Mouse (Mus musculus) MEL (cell line): ENCODE results near the gene Fchsd2. TPM values are rescaled to one million over a fixed set of nuclear protein-coding genes. Genes with fewer than 3 reads are reported as not detected.

Experiments used
- DNase-seq: peaks from one replicate; pipeline ENCODE4 v3.0.0; 2011; ENCODE audit warnings: low read depth, low spot score
- H3K27ac ChIP-seq: 2 replicates; pipeline ENCODE4 v1.5.1; 2012; ENCODE audit warnings: low read depth, mild to moderate bottlenecking, control low read depth, low read length, moderate library complexity; ENCODE audit not compliant: control insufficient read depth
- H3K27me3 ChIP-seq, 2 experiments: fragments of 150-350 bp in 1 of 2; sonication (generic) in 1 of 2; 2 replicates each; pipeline ENCODE4 v1.6.1; 2012; ENCODE audit warnings: low read length in 2 of 2, mild to moderate bottlenecking in 2 of 2, improper control_type of control experiment in 1 of 2, moderate library complexity in 1 of 2; ENCODE audit not compliant: insufficient read depth in 2 of 2, control insufficient read depth in 1 of 2
- H3K36me3 ChIP-seq, 2 experiments: 2 replicates each; pipeline ENCODE4 v1.6.1; 2012 to 2014; ENCODE audit warnings: low read length in 2 of 2, improper control_type of control experiment in 1 of 2, inconsistent platforms in 1 of 2, mild to moderate bottlenecking in 1 of 2; ENCODE audit not compliant: insufficient read depth in 2 of 2, control insufficient read depth in 1 of 2
- H3K4me1 ChIP-seq, 2 experiments: fragments of 150-350 bp in 1 of 2; sonication (generic) in 1 of 2; 2 replicates each; pipeline ENCODE4 v1.6.1; 2012; ENCODE audit warnings: low read length in 2 of 2, improper control_type of control experiment in 1 of 2, mild to moderate bottlenecking in 1 of 2; ENCODE audit not compliant: insufficient read depth in 2 of 2, control insufficient read depth in 1 of 2
- H3K4me3 ChIP-seq, 2 experiments: fragments of 150-350 bp in 1 of 2; sonication (generic) in 1 of 2; 2 replicates each; pipeline ENCODE4 v1.5.1; 2012; ENCODE audit warnings: low read depth in 2 of 2, low read length in 2 of 2, mild to moderate bottlenecking in 2 of 2, moderate library complexity in 2 of 2, control low read depth in 1 of 2, improper control_type of control experiment in 1 of 2; ENCODE audit not compliant: control insufficient read depth in 1 of 2, insufficient read depth in 1 of 2
- H3K79me2 ChIP-seq: 2 replicates; pipeline ENCODE4 v1.6.1; 2012; ENCODE audit warnings: mild to moderate bottlenecking, low read length, moderate library complexity; ENCODE audit not compliant: control insufficient read depth, poor library complexity, insufficient read depth
- H3K9ac ChIP-seq: 2 replicates; pipeline ENCODE4 v1.6.1; 2012; ENCODE audit warnings: low read depth, mild to moderate bottlenecking, control low read depth, low read length, moderate library complexity; ENCODE audit not compliant: control insufficient read depth, poor library complexity, severe bottlenecking
- H3K9me3 ChIP-seq: fragments of 150-350 bp; sonication (generic); replicated peaks from 2 replicates; pipeline ENCODE4 v1.6.1; 2012; ENCODE audit warnings: mild to moderate bottlenecking, low read length, improper control_type of control experiment, moderate library complexity; ENCODE audit not compliant: insufficient read depth
- CHD1 ChIP-seq: IDR thresholded peaks from 2 replicates; pipeline ENCODE4 v1.6.1; 2012; ENCODE audit warnings: low read depth, mild to moderate bottlenecking, inconsistent platforms, low read length, improper control_type of control experiment
- CHD2 ChIP-seq: IDR thresholded peaks from 2 replicates; pipeline ENCODE4 v1.6.1; 2011; ENCODE audit warnings: low read length, improper control_type of control experiment
- E2F4 ChIP-seq: IDR thresholded peaks from 2 replicates; pipeline ENCODE4 v1.6.1; 2011; ENCODE audit warnings: low read depth, low read length, improper control_type of control experiment, borderline replicate concordance
- ELF1 ChIP-seq: IDR thresholded peaks from 2 replicates; pipeline ENCODE4 v1.6.1; 2014; ENCODE audit warnings: low read depth, mild to moderate bottlenecking, inconsistent platforms, low read length, improper control_type of control experiment, moderate library complexity
- EP300 ChIP-seq, 2 experiments: IDR thresholded peaks; 2 replicates each; pipeline ENCODE4 v1.6.1; 2011; ENCODE audit warnings: improper control_type of control experiment in 2 of 2, low read length in 2 of 2, low read depth in 1 of 2, mild to moderate bottlenecking in 1 of 2
- ETS1 ChIP-seq: IDR thresholded peaks from 2 replicates; pipeline ENCODE4 v1.6.1; 2012; ENCODE audit warnings: low read depth, mild to moderate bottlenecking, inconsistent platforms, low read length, improper control_type of control experiment, moderate library complexity
- GABPA ChIP-seq: IDR thresholded peaks from 2 replicates; pipeline ENCODE4 v1.6.1; 2012; ENCODE audit warnings: low read depth, mild to moderate bottlenecking, inconsistent platforms, low read length, improper control_type of control experiment, moderate library complexity
- GATA1 ChIP-seq: IDR thresholded peaks from 2 replicates; pipeline ENCODE4 v1.6.1; 2011; ENCODE audit warnings: low read depth, low read length, improper control_type of control experiment
- MAFK ChIP-seq: IDR thresholded peaks from 2 replicates; pipeline ENCODE4 v1.6.1; 2011; ENCODE audit warnings: low read depth, mild to moderate bottlenecking, low read length, improper control_type of control experiment, borderline replicate concordance
- MAX ChIP-seq: IDR thresholded peaks from 2 replicates; pipeline ENCODE4 v1.6.1; 2011; ENCODE audit warnings: low read length, improper control_type of control experiment
- MEF2A ChIP-seq: IDR thresholded peaks from 2 replicates; pipeline ENCODE4 v1.6.1; 2014; ENCODE audit warnings: low read depth, mild to moderate bottlenecking, inconsistent platforms, low read length, improper control_type of control experiment; ENCODE audit not compliant: poor library complexity, insufficient replicate concordance, severe bottlenecking; ENCODE audit errors: extremely low read depth
- NELFE ChIP-seq: IDR thresholded peaks from 2 replicates; pipeline ENCODE4 v1.6.1; 2011; ENCODE audit warnings: low read depth, low read length, improper control_type of control experiment
- NRF1 ChIP-seq: IDR thresholded peaks from 2 replicates; pipeline ENCODE4 v1.6.1; 2014; ENCODE audit warnings: low read depth, mild to moderate bottlenecking, inconsistent platforms, low read length, improper control_type of control experiment, moderate library complexity; ENCODE audit not compliant: poor library complexity, insufficient read depth, severe bottlenecking
- POLR2A ChIP-seq, 2 experiments: IDR thresholded peaks; 2 replicates each; pipeline ENCODE4 v1.6.1; 2011 to 2012; ENCODE audit warnings: low read length in 2 of 2, mild to moderate bottlenecking in 2 of 2, control low read depth in 1 of 2, improper control_type of control experiment in 1 of 2, low read depth in 1 of 2, moderate library complexity in 1 of 2; ENCODE audit not compliant: control insufficient read depth in 1 of 2, insufficient read depth in 1 of 2, poor library complexity in 1 of 2
- RAD21 ChIP-seq: IDR thresholded peaks from 2 replicates; pipeline ENCODE4 v1.6.1; 2011; ENCODE audit warnings: mild to moderate bottlenecking, low read depth, low read length, improper control_type of control experiment
- RCOR1 ChIP-seq: IDR thresholded peaks from 2 replicates; pipeline ENCODE4 v1.6.1; 2012; ENCODE audit warnings: low read depth, mild to moderate bottlenecking, inconsistent platforms, low read length, improper control_type of control experiment
- SIN3A ChIP-seq: IDR thresholded peaks from 2 replicates; pipeline ENCODE4 v1.6.1; 2012; ENCODE audit warnings: low read length, improper control_type of control experiment, inconsistent platforms
- TBP ChIP-seq: IDR thresholded peaks from 2 replicates; pipeline ENCODE4 v1.8.0; 2011; ENCODE audit warnings: low read depth, low read length, improper control_type of control experiment
- TCF12 ChIP-seq: IDR thresholded peaks from 2 replicates; pipeline ENCODE4 v1.6.1; 2014; ENCODE audit warnings: low read depth, mild to moderate bottlenecking, inconsistent platforms, low read length, improper control_type of control experiment, moderate library complexity
- UBTF ChIP-seq: IDR thresholded peaks from 2 replicates; pipeline ENCODE4 v1.6.1; 2012; ENCODE audit warnings: low read depth, mild to moderate bottlenecking, inconsistent platforms, low read length, improper control_type of control experiment, moderate library complexity, borderline replicate concordance; ENCODE audit not compliant: insufficient read depth
- USF1 ChIP-seq: IDR thresholded peaks from 2 replicates; pipeline ENCODE4 v1.6.1; 2014; ENCODE audit warnings: low read depth, mild to moderate bottlenecking, inconsistent platforms, low read length, improper control_type of control experiment, moderate library complexity
- USF2 ChIP-seq, 2 experiments: IDR thresholded peaks; 2 replicates each; pipeline ENCODE4 v1.6.1; 2011 to 2012; ENCODE audit warnings: improper control_type of control experiment in 2 of 2, low read length in 2 of 2, borderline replicate concordance in 1 of 2, inconsistent platforms in 1 of 2, low read depth in 1 of 2, mild to moderate bottlenecking in 1 of 2; ENCODE audit not compliant: insufficient read depth in 1 of 2
- ZC3H11A ChIP-seq: IDR thresholded peaks from 2 replicates; pipeline ENCODE4 v1.6.1; 2012; ENCODE audit warnings: low read depth, mild to moderate bottlenecking, inconsistent platforms, low read length, improper control_type of control experiment
- ZKSCAN1 ChIP-seq: IDR thresholded peaks from 2 replicates; pipeline ENCODE4 v1.6.1; 2012; ENCODE audit warnings: low read depth, mild to moderate bottlenecking, inconsistent platforms, low read length, improper control_type of control experiment, moderate library complexity
- polyA plus RNA-seq, 2 experiments: library from polyadenylated mRNA; stranded (reverse) in 1 of 2; unstranded in 1 of 2; fragments of >175 nt in 1 of 2; fragments of >200 nt in 1 of 2; gene quantifications; 2 replicates each; pipeline versions ENCODE4 v1.2.1 to v1.2.4; 2012; ENCODE audit warnings: low replicate concordance in 2 of 2, low read depth in 1 of 2; ENCODE audit not compliant: insufficient read length in 2 of 2, insufficient read depth in 1 of 2, missing spikeins in 1 of 2
- total RNA-seq: library from RNA; depleted of rRNA; stranded (reverse); fragments of 300-350 nt; gene quantifications from 2 replicates; pipeline ENCODE4 v1.2.3, GENCODE M21; 2012

Fchsd2 gene
- total and polyA plus RNA-seq, 3 experiments, result 3.9 to 6.3 TPM; not detected in 1

- Histone ChIP-seq H3K36me3 (no peaks in the 10 kb centered on the region; a peak in 1 of 4 replicates), H3K9me3 (no peaks in the 10 kb centered on the region), H3K27me3 (no peaks in the 10 kb centered on the region), H3K9ac (no peak overlapping the region), H3K27ac (no peak overlapping the region), H3K4me3 (no peak overlapping the region), H3K4me1 (no peaks in the 10 kb centered on the region), H3K79me2 (no peaks in the 10 kb centered on the region)
- TF ChIP-seq TCF12 (no peak), USF2 (IDR thresholded peaks at IDR 0.05; ENCODE audit: borderline replicate concordance in 1 of 2, insufficient read depth in 1 of 2, low read depth in 1 of 2, low read length in 2 of 2) (no peak), POLR2A (IDR thresholded peaks at IDR 0.05; ENCODE audit: control insufficient read depth in 1 of 2, insufficient read depth in 1 of 2, low read depth in 1 of 2, low read length in 2 of 2, poor library complexity in 1 of 2) (no peak), SIN3A (no peak), ELF1 (no peak), RAD21 (no peak), USF1 (no peak), ETS1 (no peak), MAFK (no peak), MAX (no peak), CHD1 (no peak), ZC3H11A (no peak), NELFE (no peak)
- DNase-seq, result no peak
These were observed 191.8 kb downstream of the Fchsd2 start for GRCm38 (mm10) chr7:101284504-101284903.

- H3K4me1 ChIP-seq, result no peaks in the 10 kb centered on the region
- H3K27me3 ChIP-seq, result no peaks in the 10 kb centered on the region
- H3K4me3 ChIP-seq, result no peak overlapping the region
- no peaks in the 10 kb centered on the region for H3K9me3 ChIP-seq
- no peak overlapping the region for H3K9ac ChIP-seq
- DNase-seq, result no peak
- H3K36me3 ChIP-seq, result no peaks in the 10 kb centered on the region; a peak in 1 of 4 replicates
- no peak overlapping the region for H3K27ac ChIP-seq
- TF ChIP-seq ZKSCAN1, result no peak
- TF ChIP-seq TCF12, result no peak
- no peak for TF ChIP-seq EP300 (IDR thresholded peaks at IDR 0.05; ENCODE audit: low read depth in 1 of 2, low read length in 2 of 2)
- TF ChIP-seq ETS1, result no peak
- no peak for TF ChIP-seq NELFE
- TF ChIP-seq UBTF, result no peak
- TF ChIP-seq NRF1, result no peak
- no peak for TF ChIP-seq RCOR1
- TF ChIP-seq USF2 (IDR thresholded peaks at IDR 0.05; ENCODE audit: borderline replicate concordance in 1 of 2, insufficient read depth in 1 of 2, low read depth in 1 of 2, low read length in 2 of 2), result no peak
- TF ChIP-seq E2F4, result no peak
- no peak for TF ChIP-seq CHD1
- no peak for TF ChIP-seq GABPA
- TF ChIP-seq CHD2, result no peak
- no peak for TF ChIP-seq MEF2A
- no peak for TF ChIP-seq ZC3H11A
- TF ChIP-seq GATA1, result no peak
- no peak for TF ChIP-seq RAD21
- no peak for TF ChIP-seq TBP
- TF ChIP-seq SIN3A, result no peak
- TF ChIP-seq, all 39 proteins: peak for 0
- no peaks in the 10 kb centered on the region for H3K79me2 ChIP-seq
These were observed 194.2 kb downstream of the Fchsd2 start for GRCm38 (mm10) chr7:101286891-101287290.
